Mouse (Mus musculus) MEL (cell line): ENCODE measurements around the gene Pou3f1.

ENCODE experiments used
- CTCF ChIP-seq, 3 experiments: IDR thresholded peaks in 2 of 3; conservative IDR thresholded peaks in 1 of 3; 2 replicates each; pipeline ENCODE4 v1.5.1; 2011 to 2012; ENCODE audit warnings: low read length in 3 of 3, low read depth in 2 of 3, mild to moderate bottlenecking in 2 of 3, improper control_type of control experiment in 1 of 3, inconsistent platforms in 1 of 3, mixed read lengths in 1 of 3, moderate library complexity in 1 of 3; ENCODE audit not compliant: control insufficient read depth in 1 of 3, insufficient read depth in 1 of 3, poor library complexity in 1 of 3, severe bottlenecking in 1 of 3
- JUND ChIP-seq: IDR thresholded peaks from 2 replicates; pipeline ENCODE4 v1.6.1; 2011; ENCODE audit warnings: low read depth, mild to moderate bottlenecking, improper control_type of control experiment, low read length
- POLR2A ChIP-seq, 2 experiments: IDR thresholded peaks; 2 replicates each; pipeline ENCODE4 v1.6.1; 2011 to 2012; ENCODE audit warnings: low read length in 2 of 2, mild to moderate bottlenecking in 2 of 2, control low read depth in 1 of 2, improper control_type of control experiment in 1 of 2, low read depth in 1 of 2, moderate library complexity in 1 of 2; ENCODE audit not compliant: control insufficient read depth in 1 of 2, insufficient read depth in 1 of 2, poor library complexity in 1 of 2
- ZC3H11A ChIP-seq: IDR thresholded peaks from 2 replicates; pipeline ENCODE4 v1.6.1; 2012; ENCODE audit warnings: low read depth, mild to moderate bottlenecking, inconsistent platforms, low read length, improper control_type of control experiment

DNA sequence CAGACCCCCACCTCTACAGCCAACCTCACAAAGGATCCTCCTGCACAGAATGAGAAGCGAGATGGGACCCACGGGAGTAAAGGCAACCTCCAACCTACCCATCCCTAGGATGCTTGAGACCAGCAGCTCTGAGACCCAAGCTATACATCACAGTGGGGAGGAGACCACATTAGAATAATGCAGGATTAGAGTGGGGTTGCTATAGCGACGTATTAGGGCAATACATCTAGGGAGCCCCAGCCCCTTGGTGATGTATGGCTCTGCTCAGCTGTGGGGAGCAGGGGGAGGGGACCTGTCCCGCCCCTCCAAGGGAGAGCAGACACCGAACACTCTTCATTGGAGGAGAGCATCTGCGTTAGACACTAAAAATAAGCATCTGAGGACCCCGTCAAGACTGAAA, 11.5 kb downstream of the Pou3f1 start:
- TF ChIP-seq ZC3H11A (no peak), POLR2A (IDR thresholded peaks at IDR 0.05; ENCODE audit: control insufficient read depth in 1 of 2, insufficient read depth in 1 of 2, low read depth in 1 of 2, low read length in 2 of 2, poor library complexity in 1 of 2) (no peak), JUND (no peak), CTCF (IDR thresholded peaks at IDR 0.05 in 2 of 3, conservative IDR thresholded peaks at IDR 0.05 in 1 of 3; ENCODE audit: control insufficient read depth in 1 of 3, insufficient read depth in 1 of 3, low read depth in 2 of 3, low read length in 3 of 3, poor library complexity in 1 of 3, severe bottlenecking in 1 of 3) (no peak)
